Comparison of ENCODE assay signal across 16 mouse cellular contexts in the genomic region with DNA sequence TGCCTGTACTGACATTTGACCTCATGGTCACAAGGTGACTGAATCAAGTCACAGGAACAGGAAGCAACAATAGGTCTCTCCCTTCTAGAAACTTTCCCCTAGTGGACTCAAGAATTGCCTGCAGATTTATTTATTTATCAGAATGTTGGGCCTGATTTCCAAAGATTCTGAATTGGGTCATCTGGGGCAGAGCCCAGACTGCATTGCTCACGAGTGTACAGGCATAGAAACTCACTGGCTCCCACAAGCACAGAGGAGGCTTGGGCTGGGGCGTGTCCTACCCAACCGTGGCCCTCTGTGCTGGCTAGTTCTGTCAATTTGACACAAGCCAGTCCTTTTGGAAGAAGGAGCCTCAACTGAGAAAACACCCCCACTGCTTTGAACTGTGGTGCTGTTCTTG. TPM values are rescaled to one million over a fixed set of nuclear protein-coding genes. Genes with fewer than 3 reads are reported as not detected.
DNase-seq lines count a peak whose midpoint lies in the region; ATAC-seq and TF ChIP-seq lines count a peak whose summit lies in the region.
"Had no signal": no experiment of that assay in that cellular context is flagged by ENCODE, and none has a peak within 500 bp of the region (broad histone marks: within the 10 kb centered on the region; RNA-seq: fewer than 3 reads in every experiment).

No protein-coding gene starts in this region.

- H3K27ac ChIP-seq in liver, adult 2 months (replicated peaks; ENCODE audit: insufficient read depth, low read depth, low read length): no peak overlapping the region
- no peak overlapping the region for H3K27ac ChIP-seq in liver, embryonic 11.5 days (ENCODE audit: low read depth, low read length)
- H3K27ac ChIP-seq in bone marrow macrophage, adult 2 months (ENCODE audit: insufficient read depth, low read depth, low read length): peak overlapping the region; percentile 17; the same call in 1 of the 2 replicates
- H3K27ac ChIP-seq: kidney, embryonic 15.5 days; limb, embryonic 15.5 days; neural tube, embryonic 12.5 days had no signal

- no peaks in the 10 kb centered on the region for H3K27me3 ChIP-seq in liver, adult 2 months (ENCODE audit: control insufficient read depth, insufficient read depth, low read length)
- H3K27me3 ChIP-seq in liver, embryonic 11.5 days (replicated peaks; ENCODE audit: control insufficient read depth, insufficient read depth, low read length): no peaks in the 10 kb centered on the region
- H3K27me3 ChIP-seq: kidney, embryonic 15.5 days; limb, embryonic 15.5 days; neural tube, embryonic 12.5 days had no signal

- peak; percentile 68 for DNase-seq in adrenal gland, adult 2 months
- no peak for DNase-seq in adrenal gland, postnatal 10 days
- DNase-seq in liver, adult 2 months (ENCODE audit: extremely low read depth, low read depth, low spot score): peak; percentile 70
- DNase-seq in liver, embryonic 11.5 days (ENCODE audit: low spot score): no peak
- DNase-seq in lung, postnatal 36 days: peak; percentile 56
- no peak for DNase-seq in right cerebral cortex, adult 18-20 months
- DNase-seq in frontal cortex, adult 2 months (ENCODE audit: extremely low spot score in 1 of 2, low spot score in 1 of 2): no peak
- DNase-seq: cerebellum, adult 8-10 months; retina, postnatal 1 day; spleen, adult 18-20 months; thymus, postnatal 4 days had no signal

- no peaks in the 10 kb centered on the region for H3K4me1 ChIP-seq in liver, adult 2 months (ENCODE audit: control insufficient read depth, insufficient read depth, low read length)
- 0 out of 2 replicates have a peak, but pooled peaks cover 3% of the 10 kb centered on the region for H3K4me1 ChIP-seq in liver, embryonic 11.5 days (replicated peaks; ENCODE audit: control insufficient read depth, insufficient read depth, low read length)
- peaks cover 33% of the 10 kb centered on the region for H3K4me1 ChIP-seq in bone marrow macrophage, adult 2 months (ENCODE audit: control insufficient read depth, insufficient read depth, low read length)
- H3K4me1 ChIP-seq: limb, embryonic 15.5 days; neural tube, embryonic 12.5 days had no signal

- H3K36me3 ChIP-seq in liver, adult 2 months (ENCODE audit: control insufficient read depth, insufficient read depth, low read length): no peaks in the 10 kb centered on the region
- H3K36me3 ChIP-seq in liver, embryonic 11.5 days (ENCODE audit: control insufficient read depth, insufficient read depth, low read length): no peaks in the 10 kb centered on the region
- H3K36me3 ChIP-seq: kidney, embryonic 15.5 days; limb, embryonic 15.5 days; neural tube, embryonic 12.5 days had no signal

- H3K9ac ChIP-seq in liver, adult 2 months (ENCODE audit: low read depth, low read length): no peak overlapping the region
- no peak overlapping the region for H3K9ac ChIP-seq in liver, embryonic 11.5 days (ENCODE audit: low read depth, low read length)
- H3K9ac ChIP-seq: kidney, embryonic 15.5 days; limb, embryonic 15.5 days; neural tube, embryonic 12.5 days had no signal

- H3K4me3 ChIP-seq in liver, adult 2 months (ENCODE audit: insufficient read depth, low read depth, low read length): no peak overlapping the region
- no peak overlapping the region for H3K4me3 ChIP-seq in liver, embryonic 11.5 days (ENCODE audit: low read depth, low read length)
- H3K4me3 ChIP-seq in bone marrow macrophage, adult 2 months (ENCODE audit: insufficient read depth, low read length): no peak overlapping the region
- H3K4me3 ChIP-seq: kidney, embryonic 15.5 days; limb, embryonic 15.5 days; neural tube, embryonic 12.5 days had no signal

- 0 out of 2 replicates have a peak, but pooled peaks cover 2% of the 10 kb centered on the region for H3K9me3 ChIP-seq in liver, embryonic 11.5 days (ENCODE audit: control insufficient read depth, low read length)
- H3K9me3 ChIP-seq: kidney, embryonic 15.5 days; limb, embryonic 15.5 days; neural tube, embryonic 12.5 days had no signal

- no peak for TF ChIP-seq CTCF in liver, adult 2 months (IDR thresholded peaks at IDR 0.05; ENCODE audit: low read depth, low read length)
- TF ChIP-seq CTCF in bone marrow macrophage, adult 2 months (IDR thresholded peaks at IDR 0.05; ENCODE audit: low read depth, low read length): no peak

- no peaks in the 10 kb centered on the region for H3K79me2 ChIP-seq in liver, adult 2 months (ENCODE audit: control insufficient read depth, insufficient read depth, low read length)

- no peak for TF ChIP-seq POLR2A in liver, adult 2 months (IDR thresholded peaks at IDR 0.05; ENCODE audit: extremely low read depth, insufficient read depth, low read length)
- no peak for TF ChIP-seq POLR2A in bone marrow macrophage, adult 2 months (IDR thresholded peaks at IDR 0.05; ENCODE audit: borderline replicate concordance, low read depth, low read length)

- H3K4me2 ChIP-seq in liver, embryonic 11.5 days: no peak overlapping the region
- H3K4me2 ChIP-seq: kidney, embryonic 15.5 days; limb, embryonic 15.5 days; neural tube, embryonic 12.5 days had no signal

- WGBS in liver, adult 2 months: 31% methylated on average over 3 of the region's 3 CpGs
- 31% methylated on average over 3 of the region's 3 CpGs for WGBS in liver, embryonic 11.5 days

- no peak for ATAC-seq in liver, embryonic 11.5 days (replicated peaks; ENCODE audit: low FRiP score)
- ATAC-seq: midbrain, embryonic 16.5 days had no signal

RNA-seq across cellular contexts. Expression of a gene that starts 26.9 kb away (rescaled TPM):
- total RNA-seq in adrenal gland, adult 2 months (2021): 100 to 1,000 TPM; 109 to 291 TPM
- 15.8 and 16.8 TPM in 2 replicates for polyA plus RNA-seq in adrenal gland, adult 2 months (2012; rRNA removed)
- total RNA-seq in adrenal gland, postnatal 10 days (2021): 100 to 1,000 TPM; 273 to 322 TPM
- total RNA-seq in liver, adult 2 months (2014; rRNA removed): 21.1 and 35.2 TPM in 2 replicates
- 3.1 and 3.7 TPM in 2 replicates for polyA plus RNA-seq in liver, adult 2 months (2012; rRNA removed)
- polyA plus RNA-seq in liver, embryonic 11.5 days (2014; fragmentation: Nextera tagmentation; extraction: Ambion mirVana): 1,890 and 1,897 TPM in 2 replicates
- polyA plus RNA-seq in bone marrow macrophage, adult 2 months (2012; ENCODE audit: insufficient read depth, insufficient read length, missing spikeins): 222 and 234 TPM in 2 replicates
- 204 and 207 TPM in 2 replicates for polyA plus RNA-seq in frontal cortex, adult 2 months (2012; rRNA removed)

RNA-seq across cellular contexts. Expression of a gene that starts 54.0 kb away (rescaled TPM):
- 10 to 100 TPM; 12.2 to 16.6 TPM for total RNA-seq in adrenal gland, adult 2 months (2021)
- polyA plus RNA-seq in adrenal gland, adult 2 months (2012; rRNA removed): 19.3 and 20.6 TPM in 2 replicates
- total RNA-seq in adrenal gland, postnatal 10 days (2021): 10 to 100 TPM; 19.6 to 19.9 TPM
- 4.1 and 5.1 TPM in 2 replicates for total RNA-seq in liver, adult 2 months (2014; rRNA removed)
- polyA plus RNA-seq in liver, adult 2 months (2012; rRNA removed): 8.6 and 16.9 TPM in 2 replicates
- polyA plus RNA-seq in liver, embryonic 11.5 days (2014; fragmentation: Nextera tagmentation; extraction: Ambion mirVana): 66.5 and 74.7 TPM in 2 replicates
- polyA plus RNA-seq in bone marrow macrophage, adult 2 months (2012; ENCODE audit: insufficient read depth, insufficient read length, missing spikeins): 100 and 101 TPM in 2 replicates
- polyA plus RNA-seq in frontal cortex, adult 2 months (2012; rRNA removed): 10.8 and 12.8 TPM in 2 replicates

RNA-seq across cellular contexts. Expression of a gene that starts 59.1 kb away (rescaled TPM):
- 10 to 100 TPM; 43.9 to 49.4 TPM for total RNA-seq in adrenal gland, adult 2 months (2021)
- 17.9 and 23.3 TPM in 2 replicates for polyA plus RNA-seq in adrenal gland, adult 2 months (2012; rRNA removed)
- total RNA-seq in adrenal gland, postnatal 10 days (2021): 10 to 100 TPM; 30.7 to 35.8 TPM
- total RNA-seq in liver, adult 2 months (2014; rRNA removed): 14.0 and 15.6 TPM in 2 replicates
- polyA plus RNA-seq in liver, adult 2 months (2012; rRNA removed): 19.2 and 21.3 TPM in 2 replicates
- polyA plus RNA-seq in liver, embryonic 11.5 days (2014; fragmentation: Nextera tagmentation; extraction: Ambion mirVana): 30.9 and 39.0 TPM in 2 replicates
- polyA plus RNA-seq in bone marrow macrophage, adult 2 months (2012; ENCODE audit: insufficient read depth, insufficient read length, missing spikeins): 36.6 and 38.7 TPM in 2 replicates
- polyA plus RNA-seq in frontal cortex, adult 2 months (2012; rRNA removed): 54.8 and 56.5 TPM in 2 replicates

Comparison
In these comparisons a context has a peak if more than half of its experiments do, and no peak if none do; other contexts are left out.
1. DNase-seq: peak in adrenal gland, adult 2 months (single experiment), liver, adult 2 months (single experiment) and lung, postnatal 36 days (single experiment); none in adrenal gland, postnatal 10 days (single experiment), liver, embryonic 11.5 days (single experiment), right cerebral cortex, adult 18-20 months (single experiment) and frontal cortex, adult 2 months (0 of 2).
2. RNA of a gene that starts 26.9 kb away (polyA plus RNA-seq): 1,890 to 1,897 TPM in liver, embryonic 11.5 days, 222 to 234 TPM in bone marrow macrophage, adult 2 months and 204 to 207 TPM in frontal cortex, adult 2 months; 15.8 to 16.8 TPM in adrenal gland, adult 2 months and 3.1 to 3.7 TPM in liver, adult 2 months; every median in the first group is over 10 times any median in the second.